Mouse (Mus musculus) retina, postnatal 1 day (tissue): ENCODE measurements around the gene Tmem150a.

Source experiments
- DNase-seq: peaks from one replicate; pipeline ENCODE4 v3.0.0-alpha.2; 2012

The Tmem150a gene

GRCm38 (mm10) chr6:72352636-72353405 is 2.4 kb upstream of the Tmem150a start:
- no peak for DNase-seq

GRCm38 (mm10) chr6:72354025-72354424 is 1.2 kb upstream of the Tmem150a start:
- no peak for DNase-seq

- no peak for DNase-seq
These were observed 820 bp downstream of the Tmem150a start for GRCm38 (mm10) chr6:72356001-72356532.

GRCm38 (mm10) chr6:72357164-72358079 is 2.2 kb downstream of the Tmem150a start:
- DNase-seq = no peak

GRCm38 (mm10) chr6:72358086-72358764 is 3.0 kb downstream of the Tmem150a start:
- no peak for DNase-seq

- DNase-seq = no peak
These were observed 4.1 kb downstream of the Tmem150a start for GRCm38 (mm10) chr6:72359343-72359742.

- DNase-seq = no peak
These were observed 4.8 kb downstream of the Tmem150a start for GRCm38 (mm10) chr6:72359891-72360598.

- DNase-seq = no peak
These were observed 5.3 kb downstream of the Tmem150a start for GRCm38 (mm10) chr6:72360599-72360935.

- no peak for DNase-seq
These were observed 5.9 kb downstream of the Tmem150a start for GRCm38 (mm10) chr6:72361121-72361551.

- DNase-seq = peak; percentile 99
These were observed 7.1 kb downstream of the Tmem150a start for GRCm38 (mm10) chr6:72362132-72363028.

GRCm38 (mm10) chr6:72364009-72364408 is 8.8 kb downstream of the Tmem150a start:
- DNase-seq = no peak

GRCm38 (mm10) chr6:72364985-72365384 is 9.7 kb downstream of the Tmem150a start:
- no peak for DNase-seq

GRCm38 (mm10) chr6:72366304-72366703 is 11.1 kb downstream of the Tmem150a start:
- no peak for DNase-seq

GRCm38 (mm10) chr6:72366844-72367443 is 11.7 kb downstream of the Tmem150a start, which contains the start of gene Rnf181:
Gene Rnf181 (minus strand): TSS chr6:72366956.
- no peak for DNase-seq

- no peak for DNase-seq
These were observed 12.3 kb downstream of the Tmem150a start for GRCm38 (mm10) chr6:72367460-72367974.

- DNase-seq = peak; percentile 32
These were observed 14.3 kb downstream of the Tmem150a start for GRCm38 (mm10) chr6:72369557-72369956.

- DNase-seq = no peak
These were observed 14.8 kb downstream of the Tmem150a start for GRCm38 (mm10) chr6:72370091-72370490.

GRCm38 (mm10) chr6:72371147-72371546 is 15.9 kb downstream of the Tmem150a start:
- DNase-seq = peak; percentile 30

- no peak for DNase-seq
These were observed 16.3 kb downstream of the Tmem150a start for GRCm38 (mm10) chr6:72371571-72371970.

GRCm38 (mm10) chr6:72373184-72373583 is 17.9 kb downstream of the Tmem150a start:
- no peak for DNase-seq
